Mouse (Mus musculus) heart, adult 8-10 months (tissue): ENCODE results near the gene Ankrd13a. TPM values are rescaled to one million over a fixed set of nuclear protein-coding genes. Genes with fewer than 3 reads are reported as not detected.

Experiments
- DNase-seq: peaks from one replicate; pipeline ENCODE4 v3.0.0; 2022; ENCODE audit warnings: low spot score
- total RNA-seq, 4 experiments: library from RNA; stranded (reverse); gene quantifications; 2 replicates each; pipeline ENCODE4 v1.2.4; 2022

Ankrd13a gene
- total RNA-seq, 4 experiments from 2014 or later: 28.0 to 34.3 (median 30.1) TPM

GRCm38 (mm10) chr5:114766686-114767085 lies 7.8 kb upstream of the Ankrd13a start:
- no peak for DNase-seq

- no peak for DNase-seq
Measured at GRCm38 (mm10) chr5:114767185-114767584, 7.3 kb upstream of the Ankrd13a start.

- DNase-seq: no peak
Measured at GRCm38 (mm10) chr5:114769786-114770185, 4.7 kb upstream of the Ankrd13a start.

GRCm38 (mm10) chr5:114771796-114772195 lies 2.7 kb upstream of the Ankrd13a start:
- DNase-seq: peak; percentile 38

- peak; percentile 57 for DNase-seq
Measured at GRCm38 (mm10) chr5:114772456-114773203, 1.8 kb upstream of the Ankrd13a start.

GRCm38 (mm10) chr5:114773211-114773710 lies 1.2 kb upstream of the Ankrd13a start:
- peak; percentile 97 for DNase-seq

- no peak for DNase-seq
Measured at GRCm38 (mm10) chr5:114773780-114774179, 697 bp upstream of the Ankrd13a start.

GRCm38 (mm10) chr5:114775056-114775979 lies 841 bp downstream of the Ankrd13a start, which contains the start of gene Git2:
Git2 (minus strand) TSS chr5:114775517.
- no peak for DNase-seq

GRCm38 (mm10) chr5:114776174-114776573 lies 1.7 kb downstream of the Ankrd13a start:
- no peak for DNase-seq

GRCm38 (mm10) chr5:114779956-114780489 lies 5.5 kb downstream of the Ankrd13a start:
- DNase-seq: no peak

- no peak for DNase-seq
Measured at GRCm38 (mm10) chr5:114780912-114781311, 6.4 kb downstream of the Ankrd13a start.

- DNase-seq: no peak
Measured at GRCm38 (mm10) chr5:114782991-114783390, 8.5 kb downstream of the Ankrd13a start.

GRCm38 (mm10) chr5:114783405-114784163 lies 9.1 kb downstream of the Ankrd13a start:
- DNase-seq: no peak

GRCm38 (mm10) chr5:114784622-114785165 lies 10.2 kb downstream of the Ankrd13a start:
- DNase-seq: peak; percentile 60

- no peak for DNase-seq
Measured at GRCm38 (mm10) chr5:114785196-114785595, 10.7 kb downstream of the Ankrd13a start.

- no peak for DNase-seq
Measured at GRCm38 (mm10) chr5:114793317-114793716, 18.8 kb downstream of the Ankrd13a start.

- DNase-seq: no peak
Measured at GRCm38 (mm10) chr5:114794609-114795008, 20.1 kb downstream of the Ankrd13a start.

- DNase-seq: no peak
Measured at GRCm38 (mm10) chr5:114795231-114795630, 20.8 kb downstream of the Ankrd13a start.

GRCm38 (mm10) chr5:114795653-114796052 lies 21.2 kb downstream of the Ankrd13a start:
- DNase-seq: no peak

- no peak for DNase-seq
Measured at GRCm38 (mm10) chr5:114796299-114797012, 22.0 kb downstream of the Ankrd13a start.
